Mouse (Mus musculus): ENCODE measurements around the gene Map7d1. TPM values are rescaled to one million over a fixed set of nuclear protein-coding genes. Genes with fewer than 3 reads are reported as not detected.

The Map7d1 gene
- 100 to 1,000 TPM; 281 TPM for total RNA-seq (2021)
- long read RNA-seq, experiment 1, transcript Map7d1-203 (18 exons, 3,249 nt), result major isoform, 308 of 843 reads
- long read RNA-seq, experiment 1, transcript Map7d1-202 (17 exons, 3,195 nt), result minor isoform, 13 of 843 reads
- long read RNA-seq, experiment 1, transcript Map7d1-201 (17 exons, 3,351 nt), result minor isoform, 93 of 843 reads
- long read RNA-seq, experiment 1, partial matches to known transcripts, result 55 of 843 reads
- long read RNA-seq, experiment 1, other reads (novel, unspliced or antisense), result 374 of 843 reads
- long read RNA-seq, experiment 2, transcript Map7d1-201 (17 exons, 3,351 nt), result minor isoform, 61 of 549 reads
- long read RNA-seq, experiment 2, transcript Map7d1-203 (18 exons, 3,249 nt), result major isoform, 190 of 549 reads
- long read RNA-seq, experiment 2, transcript Map7d1-202 (17 exons, 3,195 nt), result minor isoform, 6 of 549 reads
- long read RNA-seq, experiment 2, partial matches to known transcripts, result 38 of 549 reads
- long read RNA-seq, experiment 2, other reads (novel, unspliced or antisense), result 253 of 549 reads

- intact Hi-C loops (cut with DNase I), result no loop called here
- Histone ChIP-seq H3K27ac (peak within 1 kb of the TSS; percentile 100), H3K4me3 (peak within 1 kb of the TSS; percentile 99)
- DNase-seq (ENCODE audit: extremely low spot score in 1 of 2, low spot score in 2 of 2), result peak; percentile 85 to 86
- TF ChIP-seq CTCF (IDR thresholded peaks at IDR 0.05), result peak; percentile 25
Observed at GRCm38 (mm10) chr4:126256131-126256791, at the start of gene Map7d1. Gene Map7d1 (minus strand): TSS chr4:126256343.

- H3K27ac ChIP-seq, result no peak overlapping the region
- TF ChIP-seq CTCF (IDR thresholded peaks at IDR 0.05), result no peak
- intact Hi-C loops (cut with DNase I), result loop anchor here (5.0 kb wide), 1 partner anchor 218 kb away; no protein-coding TSS in a partner anchor
- H3K4me3 ChIP-seq, result no peak overlapping the region
- DNase-seq (ENCODE audit: extremely low spot score in 1 of 2, low spot score in 2 of 2), result no peak
Observed at GRCm38 (mm10) chr4:126305428-126305827, 49.3 kb upstream of the Map7d1 start.

- no peak overlapping the region for H3K4me3 ChIP-seq
- peak; percentile 44 for TF ChIP-seq CTCF (IDR thresholded peaks at IDR 0.05)
- no peak overlapping the region for H3K27ac ChIP-seq
- intact Hi-C loops (cut with DNase I), result no loop called here
- no peak for DNase-seq (ENCODE audit: extremely low spot score in 1 of 2, low spot score in 2 of 2)
Observed at GRCm38 (mm10) chr4:126303877-126304276, 47.7 kb upstream of the Map7d1 start.

DNA sequence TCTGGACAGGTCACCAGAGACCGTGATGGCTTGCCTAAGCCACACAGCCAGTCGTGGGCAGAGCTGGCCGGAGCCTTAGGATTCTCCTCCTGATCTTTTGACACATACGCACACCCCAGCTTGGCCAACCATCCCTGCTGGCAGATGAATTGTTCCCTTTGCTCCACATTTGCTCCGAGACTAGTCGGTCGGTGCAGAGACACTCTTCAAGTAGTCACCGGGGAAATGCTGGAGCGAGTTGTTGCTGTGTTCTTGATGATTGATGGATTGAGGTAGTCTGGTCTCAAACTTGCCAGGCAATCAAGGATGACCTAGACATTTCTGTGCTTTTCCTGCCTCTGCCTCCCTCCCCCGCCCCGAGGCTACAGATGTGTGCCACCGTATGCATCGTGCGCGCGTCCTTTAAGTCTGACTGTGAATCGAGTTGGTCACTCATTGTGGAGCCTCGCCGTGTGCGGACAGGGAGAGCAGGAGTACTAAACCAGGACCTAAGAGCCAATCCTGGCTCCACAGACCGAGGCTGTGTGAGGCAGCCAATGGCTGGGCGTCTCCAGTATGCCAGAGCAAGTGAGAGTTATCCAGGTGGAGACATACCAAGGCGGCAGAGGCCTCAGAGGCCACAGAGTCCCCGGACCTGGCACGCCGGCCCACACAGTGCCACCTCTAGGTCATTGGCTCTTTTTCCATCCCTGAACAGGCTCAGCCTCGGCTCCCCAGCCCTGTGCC, 45.6 kb upstream of the Map7d1 start:
- no peak overlapping the region for H3K27ac ChIP-seq
- intact Hi-C loops (cut with DNase I), result no loop called here
- no peak for DNase-seq (ENCODE audit: extremely low spot score in 1 of 2, low spot score in 2 of 2)
- no peak for TF ChIP-seq CTCF (IDR thresholded peaks at IDR 0.05)
- no peak overlapping the region for H3K4me3 ChIP-seq

DNA sequence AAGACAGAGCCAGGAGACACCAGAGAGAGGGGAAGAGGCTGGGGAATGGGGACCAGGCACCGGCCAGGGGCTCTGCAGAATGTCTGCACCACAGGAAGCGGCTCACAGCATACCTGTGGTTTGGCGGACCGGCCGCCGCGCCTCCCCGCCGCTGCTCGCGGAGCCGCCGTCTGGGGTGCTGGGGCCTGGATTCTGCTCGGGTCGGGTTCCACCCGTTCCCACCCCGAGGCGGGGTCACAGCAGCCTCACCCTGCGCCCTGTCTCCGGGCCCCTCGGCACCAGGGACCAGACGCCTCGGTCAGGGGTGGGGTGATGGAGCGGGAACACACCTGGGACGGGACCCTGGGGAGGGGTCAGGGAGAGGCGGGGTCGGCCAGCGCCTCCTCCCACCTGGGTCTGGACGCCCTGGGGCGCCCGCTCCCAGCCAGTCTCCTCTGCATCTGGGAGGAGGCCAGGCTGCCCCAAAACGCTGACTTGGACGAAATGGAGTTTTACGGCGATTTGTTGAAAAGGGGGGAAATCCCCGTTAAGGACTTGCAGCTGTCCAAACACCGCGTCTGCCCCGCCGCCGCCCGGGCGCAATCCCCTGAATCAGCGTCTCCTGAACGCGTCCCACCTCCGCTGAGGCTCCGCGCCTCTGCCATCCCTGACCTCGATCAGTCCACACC, 44.9 kb upstream of the Map7d1 start:
- no peak overlapping the region for H3K27ac ChIP-seq
- TF ChIP-seq CTCF (IDR thresholded peaks at IDR 0.05), result no peak
- DNase-seq (ENCODE audit: extremely low spot score in 1 of 2, low spot score in 2 of 2), result no peak
- intact Hi-C loops (cut with DNase I), result no loop called here
- H3K4me3 ChIP-seq, result no peak overlapping the region

DNA sequence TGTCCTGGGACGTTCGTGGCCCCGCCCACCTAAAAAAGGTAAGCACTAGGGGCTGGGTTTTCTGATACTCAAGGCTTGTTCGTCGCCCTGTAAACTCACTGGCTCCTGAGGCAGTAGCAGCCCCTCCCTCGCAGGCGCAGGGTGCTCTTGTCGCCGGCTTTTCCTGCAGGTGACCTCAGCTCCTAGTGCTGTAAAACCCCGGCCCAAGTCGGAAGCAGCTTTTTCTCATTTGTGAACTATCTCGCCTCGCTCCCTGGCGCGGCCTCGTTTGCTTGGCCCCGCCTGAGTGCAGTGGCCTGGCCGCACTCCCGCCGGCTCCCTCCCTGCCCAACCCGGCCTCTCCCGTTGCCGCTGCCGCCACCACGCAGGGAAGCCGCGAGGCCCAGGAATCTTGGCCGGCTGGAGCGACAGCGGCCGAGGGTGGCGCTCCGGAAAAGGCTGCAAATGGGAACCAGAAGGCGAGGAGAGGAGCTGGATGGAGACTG, 40.5 kb upstream of the Map7d1 start:
- TF ChIP-seq CTCF (IDR thresholded peaks at IDR 0.05), result no peak
- DNase-seq (ENCODE audit: extremely low spot score in 1 of 2, low spot score in 2 of 2), result peak in 1 of 2 experiments; percentile 57
- H3K27ac ChIP-seq, result peak overlapping the region; percentile 16
- peak overlapping the region; percentile 37 for H3K4me3 ChIP-seq
- intact Hi-C loops (cut with DNase I), result no loop called here

DNA sequence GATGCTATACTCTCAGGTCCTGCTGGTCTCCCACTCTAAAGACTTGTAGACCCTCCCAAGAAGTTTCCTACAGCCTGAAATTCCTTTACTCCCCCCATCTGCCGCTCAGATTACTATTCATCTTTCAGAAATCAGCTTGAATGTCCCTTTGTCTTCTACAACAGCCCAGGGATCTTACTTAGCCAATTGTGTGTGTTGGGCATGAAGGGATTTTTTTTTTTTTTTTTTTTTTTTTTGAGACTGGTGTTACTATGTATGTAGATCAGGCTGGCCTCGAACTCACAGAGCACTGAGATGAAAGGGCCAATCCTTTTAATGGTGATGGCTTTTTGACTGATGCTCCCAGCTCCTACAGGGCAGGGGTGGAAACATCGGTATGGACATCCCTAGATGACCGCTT, 39.8 kb upstream of the Map7d1 start:
- no peak overlapping the region for H3K27ac ChIP-seq
- TF ChIP-seq CTCF (IDR thresholded peaks at IDR 0.05), result no peak
- H3K4me3 ChIP-seq, result no peak overlapping the region
- intact Hi-C loops (cut with DNase I), result no loop called here
- no peak for DNase-seq (ENCODE audit: extremely low spot score in 1 of 2, low spot score in 2 of 2)

GRCm38 (mm10) chr4:126295152-126295551, 39.0 kb upstream of the Map7d1 start:
- no peak overlapping the region for H3K4me3 ChIP-seq
- intact Hi-C loops (cut with DNase I), result no loop called here
- no peak for DNase-seq (ENCODE audit: extremely low spot score in 1 of 2, low spot score in 2 of 2)
- no peak overlapping the region for H3K27ac ChIP-seq
- no peak for TF ChIP-seq CTCF (IDR thresholded peaks at IDR 0.05)

DNA sequence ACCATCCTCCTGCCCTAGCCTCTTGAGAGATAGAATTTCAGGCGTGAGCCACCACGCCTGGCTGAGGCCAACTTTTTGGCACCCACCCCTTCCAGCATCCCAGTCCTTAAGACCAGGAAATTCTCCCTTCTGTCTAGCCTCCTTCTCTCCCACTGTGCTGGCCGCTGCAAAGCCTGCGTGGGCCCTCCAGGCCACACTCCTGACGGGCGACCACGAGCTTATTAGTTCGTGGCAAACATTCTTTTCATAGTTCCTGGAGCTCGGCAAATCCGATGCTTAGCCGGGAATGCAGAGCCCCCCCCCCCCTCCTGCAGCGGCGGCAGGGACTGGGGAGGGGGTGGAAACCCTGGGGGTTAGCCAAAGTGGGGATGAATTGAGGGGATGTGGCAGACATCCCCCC, 35.1 kb upstream of the Map7d1 start:
- H3K27ac ChIP-seq, result no peak overlapping the region
- no peak for DNase-seq (ENCODE audit: extremely low spot score in 1 of 2, low spot score in 2 of 2)
- intact Hi-C loops (cut with DNase I), result no loop called here
- no peak for TF ChIP-seq CTCF (IDR thresholded peaks at IDR 0.05)
- H3K4me3 ChIP-seq, result no peak overlapping the region

DNA sequence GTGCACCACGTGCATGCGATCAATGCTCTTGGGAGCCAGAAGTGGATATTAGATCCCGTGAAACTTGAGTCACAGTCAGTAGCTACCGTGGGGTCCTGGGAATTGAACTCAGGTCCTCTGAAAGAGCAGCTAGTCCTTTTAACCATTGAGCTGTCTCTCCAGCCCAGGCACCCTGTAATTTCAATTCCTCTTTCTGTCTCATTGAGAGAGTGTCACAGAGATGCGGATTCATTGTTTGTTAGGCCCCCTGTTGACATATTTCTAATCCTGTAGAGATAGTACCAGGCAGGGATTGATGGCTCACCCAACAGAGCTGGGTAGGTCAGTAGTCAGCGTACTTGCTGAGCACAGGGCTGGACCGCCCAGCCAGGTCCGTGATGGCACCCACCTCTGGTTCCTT, 34.2 kb upstream of the Map7d1 start:
- DNase-seq (ENCODE audit: extremely low spot score in 1 of 2, low spot score in 2 of 2), result no peak
- no peak overlapping the region for H3K4me3 ChIP-seq
- no peak for TF ChIP-seq CTCF (IDR thresholded peaks at IDR 0.05)
- intact Hi-C loops (cut with DNase I), result no loop called here
- no peak overlapping the region for H3K27ac ChIP-seq

- intact Hi-C loops (cut with DNase I), result no loop called here
- no peak overlapping the region for H3K4me3 ChIP-seq
- no peak overlapping the region for H3K27ac ChIP-seq
- no peak for DNase-seq (ENCODE audit: extremely low spot score in 1 of 2, low spot score in 2 of 2)
- TF ChIP-seq CTCF (IDR thresholded peaks at IDR 0.05), result no peak
Observed at GRCm38 (mm10) chr4:126288085-126288666, 32.0 kb upstream of the Map7d1 start.

Measured in left cerebral cortex, adult 2 months (tissue).